Mouse (Mus musculus) stomach, embryonic 14.5 days (tissue): ENCODE data around the gene Egfl8. TPM values are rescaled to one million over a fixed set of nuclear protein-coding genes. Genes with fewer than 3 reads are reported as not detected.

ENCODE experiments used
- ATAC-seq: fragments of 200-750 bp; cut with Nextera tagmentation; 2 replicates; pipeline ENCODE4 v1.8.0; 2017; ENCODE audit warnings: low read depth, moderate TSS enrichment; ENCODE audit not compliant: insufficient number of reproducible peaks, insufficient read depth, low FRiP score
- H3K27ac ChIP-seq: fragments of 300-500 bp; sonication (generic); 2 replicates; pipeline ENCODE4 v1.5.1; 2014; ENCODE audit warnings: mild to moderate bottlenecking, low read length, moderate library complexity, mixed read lengths
- H3K27me3 ChIP-seq: fragments of 300-500 bp; sonication (generic); 2 replicates; pipeline ENCODE4 v1.6.1; 2014; ENCODE audit warnings: low read length, control low read depth, mixed read lengths; ENCODE audit not compliant: control insufficient read depth, insufficient read depth
- H3K36me3 ChIP-seq: fragments of 300-500 bp; sonication (generic); 2 replicates; pipeline ENCODE4 v1.6.1; 2014; ENCODE audit warnings: mild to moderate bottlenecking, control low read depth, low read length, moderate library complexity, mixed read lengths; ENCODE audit not compliant: control insufficient read depth, insufficient read depth
- H3K4me1 ChIP-seq: fragments of 300-500 bp; sonication (generic); 2 replicates; pipeline ENCODE4 v1.6.1; 2014; ENCODE audit warnings: low read length, control low read depth, mixed read lengths; ENCODE audit not compliant: control insufficient read depth, insufficient read depth
- H3K4me2 ChIP-seq: fragments of 300-500 bp; sonication (generic); replicated peaks from 2 replicates; pipeline ENCODE4 v1.6.1; 2014; ENCODE audit warnings: low read depth, low read length, control low read depth
- H3K4me3 ChIP-seq: fragments of 300-500 bp; sonication (generic); 2 replicates; pipeline ENCODE4 v1.5.1; 2014; ENCODE audit warnings: low read depth, low read length, control low read depth
- H3K9ac ChIP-seq: fragments of 300-500 bp; sonication (generic); replicated peaks from 2 replicates; pipeline ENCODE4 v1.6.1; 2014; ENCODE audit warnings: low read depth, mild to moderate bottlenecking, control low read depth, low read length, moderate library complexity, mixed read lengths
- H3K9me3 ChIP-seq: fragments of 300-500 bp; sonication (generic); 2 replicates; pipeline ENCODE4 v1.6.1; 2016; ENCODE audit warnings: low read depth, low read length, control low read depth; ENCODE audit not compliant: control insufficient read depth
- WGBS: fragments of 180-500 bp; shearing (Covaris S2); extraction: QIAGEN DNeasy Blood & Tissue Kit; methylation state at CpG from one replicate; pipeline ENCODE4 v1.1.7; 2014; 5-methylcytosine and 5-hydroxymethylcytosine counted together
- polyA plus RNA-seq: library from polyadenylated mRNA; unstranded; fragments of >200 nt; fragmentation: Nextera tagmentation; extraction: Ambion mirVana; gene quantifications from 2 replicates; pipeline ENCODE4 v1.2.1, GENCODE M21; 2014

The Egfl8 gene
- polyA plus RNA-seq, 1 experiment from 2014 or later, result 4.2 TPM

DNA sequence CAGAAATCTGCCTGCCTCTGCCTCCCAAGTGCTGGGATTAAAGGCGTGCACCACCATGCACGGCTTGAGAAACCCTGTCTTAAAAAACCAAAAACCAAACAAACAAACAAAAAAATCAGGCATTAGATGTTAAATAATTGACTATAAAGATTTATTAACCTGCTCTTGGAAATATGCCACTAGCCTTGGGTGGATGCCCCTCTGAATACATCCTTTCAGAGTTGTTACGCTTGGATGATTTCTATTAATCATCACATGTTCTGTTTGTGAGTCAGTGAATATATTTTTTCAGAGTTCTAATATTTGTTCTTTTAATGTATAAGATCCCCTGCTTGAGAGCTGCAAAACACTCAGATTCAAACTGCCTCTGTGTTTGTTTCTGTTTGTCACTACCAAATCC lies 9.2 kb upstream of the Egfl8 start:
- Histone ChIP-seq H3K9ac (no peak overlapping the region), H3K9me3 (no peaks in the 10 kb centered on the region), H3K4me1 (peaks cover 24% of the 10 kb centered on the region), H3K36me3 (peaks cover 17% of the 10 kb centered on the region; the same call in 1 of the 2 replicates), H3K27ac (no peak overlapping the region), H3K27me3 (peaks cover 4% of the 10 kb centered on the region; the same call in 1 of the 2 replicates), H3K4me3 (no peak overlapping the region), H3K4me2 (no peak overlapping the region)
- ATAC-seq, result no peak
- 95% methylated on average over 3 of the region's 3 CpGs for WGBS

DNA sequence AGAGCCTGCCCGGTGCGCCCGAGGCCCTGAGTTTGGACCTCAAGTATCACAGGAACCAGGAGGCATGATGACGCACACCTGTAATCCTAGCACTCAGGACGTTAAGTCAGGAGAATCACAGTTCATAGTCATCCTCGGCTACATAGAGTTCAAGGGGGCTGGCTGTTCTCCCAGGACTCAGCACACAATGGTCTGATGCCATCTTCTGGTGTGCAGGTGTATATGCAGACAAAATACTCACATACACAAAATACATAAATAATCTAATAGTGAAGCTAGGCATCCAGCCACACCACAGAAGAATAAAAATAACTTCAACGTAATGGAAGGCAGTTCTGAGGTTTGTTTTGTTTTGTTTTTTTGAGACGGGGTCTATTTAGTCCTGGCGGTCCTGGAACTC lies 7.4 kb upstream of the Egfl8 start:
- Histone ChIP-seq H3K4me2 (no peak overlapping the region), H3K4me1 (peaks cover 7% of the 10 kb centered on the region; the same call in 1 of the 2 replicates), H3K27ac (no peak overlapping the region), H3K4me3 (no peak overlapping the region), H3K9ac (no peak overlapping the region), H3K9me3 (no peaks in the 10 kb centered on the region), H3K27me3 (no peaks in the 10 kb centered on the region), H3K36me3 (peaks cover 21% of the 10 kb centered on the region; the same call in 1 of the 2 replicates)
- ATAC-seq, result no peak
- WGBS, result 86% methylated on average over 9 of the region's 9 CpGs

DNA sequence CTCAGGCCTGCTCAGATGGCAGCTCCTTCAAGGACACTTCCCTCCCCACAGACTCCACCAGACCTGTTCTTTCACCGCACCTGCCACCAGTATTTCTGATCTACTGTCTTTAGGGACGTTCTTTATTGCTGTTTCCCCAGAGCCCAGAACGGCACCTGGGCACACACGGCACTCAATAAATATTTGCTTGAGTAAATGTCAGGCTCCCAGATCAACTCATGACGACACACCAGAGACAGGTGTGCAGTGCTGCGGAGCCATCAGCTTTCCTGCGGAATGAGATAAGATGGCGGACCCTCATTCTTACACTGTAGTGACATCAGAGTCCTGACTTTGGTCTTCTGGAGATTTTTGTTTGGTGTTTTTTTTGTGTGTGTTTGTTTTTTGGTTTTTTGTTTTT lies 5.2 kb upstream of the Egfl8 start:
- 70% methylated on average over 8 of the region's 8 CpGs for WGBS
- Histone ChIP-seq H3K4me3 (no peak overlapping the region), H3K27me3 (no peaks in the 10 kb centered on the region), H3K9me3 (no peaks in the 10 kb centered on the region), H3K4me2 (no peak overlapping the region), H3K9ac (no peak overlapping the region), H3K36me3 (peaks cover 35% of the 10 kb centered on the region), H3K4me1 (peaks cover under 1% of the 10 kb centered on the region; the same call in 1 of the 2 replicates), H3K27ac (no peak overlapping the region)
- no peak for ATAC-seq

DNA sequence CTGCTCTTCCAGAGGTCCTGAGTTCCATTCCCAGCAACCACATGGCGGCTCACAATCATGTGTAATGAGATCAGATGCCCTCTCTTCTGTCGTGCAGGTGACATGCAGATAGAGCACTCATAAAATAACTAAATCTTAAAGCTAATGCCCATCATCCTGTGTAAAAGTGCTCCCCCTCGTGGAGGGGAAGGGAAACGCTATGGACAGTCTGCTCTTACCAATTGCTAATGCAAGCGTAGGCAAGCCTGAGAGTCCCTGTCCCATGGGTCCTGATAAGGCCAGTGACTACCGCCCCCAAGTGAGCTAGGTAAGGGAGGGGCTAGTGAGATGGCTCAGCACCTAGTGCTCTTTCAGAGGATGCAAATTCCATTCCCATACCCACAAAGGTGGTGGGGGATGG lies 3.2 kb upstream of the Egfl8 start:
- H3K9ac ChIP-seq, result no peak overlapping the region
- no peak overlapping the region for H3K4me3 ChIP-seq
- H3K27ac ChIP-seq, result no peak overlapping the region
- WGBS, result 21% methylated on average over 6 of the region's 6 CpGs
- H3K27me3 ChIP-seq, result no peaks in the 10 kb centered on the region
- no peak for ATAC-seq
- no peaks in the 10 kb centered on the region for H3K9me3 ChIP-seq
- H3K36me3 ChIP-seq, result peaks cover 41% of the 10 kb centered on the region
- no peaks in the 10 kb centered on the region for H3K4me1 ChIP-seq
- H3K4me2 ChIP-seq, result no peak overlapping the region

DNA sequence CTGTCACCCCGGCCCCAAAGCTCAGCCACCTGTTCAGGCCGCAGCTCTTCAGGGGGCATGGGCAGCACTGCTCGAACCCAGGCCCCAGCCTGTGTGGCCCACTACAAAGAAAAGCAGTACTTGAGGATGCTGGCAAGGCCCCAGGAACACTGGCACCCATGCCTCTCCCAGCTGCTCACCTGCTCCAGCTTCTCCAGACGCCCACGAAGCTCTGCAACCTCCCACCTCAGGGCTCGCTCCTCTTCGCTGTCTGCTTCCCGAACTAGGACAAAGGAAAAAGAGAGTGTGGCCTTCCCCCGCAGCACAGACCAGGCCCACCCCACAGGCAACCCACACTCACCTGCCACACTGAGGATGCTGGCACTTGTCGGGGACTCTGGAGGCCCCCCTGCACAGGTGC lies 1.9 kb downstream of the Egfl8 start:
- H3K27ac ChIP-seq, result no peak overlapping the region
- H3K4me2 ChIP-seq, result no peak overlapping the region
- no peaks in the 10 kb centered on the region for H3K27me3 ChIP-seq
- 88% methylated on average over 10 of the region's 10 CpGs for WGBS
- no peaks in the 10 kb centered on the region for H3K4me1 ChIP-seq
- no peak overlapping the region for H3K4me3 ChIP-seq
- peaks cover 54% of the 10 kb centered on the region for H3K36me3 ChIP-seq
- no peak for ATAC-seq
- no peaks in the 10 kb centered on the region for H3K9me3 ChIP-seq
- no peak overlapping the region for H3K9ac ChIP-seq

DNA sequence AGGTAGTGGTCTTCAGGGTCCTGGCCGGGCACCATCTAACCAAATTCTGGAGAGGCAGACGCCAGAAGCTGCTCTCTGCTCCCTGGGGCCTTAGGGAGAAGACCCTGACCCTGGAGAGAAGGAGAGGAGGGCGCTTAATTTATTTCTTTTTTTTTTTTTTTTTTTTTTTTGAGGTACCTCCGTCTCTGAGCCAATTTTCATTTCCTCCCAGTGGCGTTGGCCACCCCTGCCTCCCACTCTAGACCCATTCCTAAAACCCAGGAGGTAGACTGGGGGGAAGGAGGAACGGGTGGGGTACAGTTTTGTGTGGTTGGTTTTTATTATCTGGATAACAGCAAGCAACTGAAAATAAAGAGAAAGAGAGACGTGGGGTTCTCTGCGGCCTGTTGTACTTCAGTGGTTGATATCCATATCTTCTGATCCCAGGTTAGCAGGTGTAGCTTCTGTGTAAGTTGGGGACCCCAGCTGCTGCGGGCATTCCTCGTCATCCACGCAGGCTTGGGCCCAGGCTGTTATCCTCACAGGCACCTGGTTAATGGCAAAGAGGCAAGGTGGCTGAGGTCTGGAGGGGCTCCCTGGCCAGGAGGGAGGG lies 2.6 kb downstream of the Egfl8 start:
- WGBS, result 78% methylated on average over 11 of the region's 11 CpGs
- no peak overlapping the region for H3K9ac ChIP-seq
- H3K36me3 ChIP-seq, result peaks cover 54% of the 10 kb centered on the region
- H3K4me3 ChIP-seq, result no peak overlapping the region
- H3K4me1 ChIP-seq, result no peaks in the 10 kb centered on the region
- no peaks in the 10 kb centered on the region for H3K9me3 ChIP-seq
- H3K27me3 ChIP-seq, result no peaks in the 10 kb centered on the region
- no peak overlapping the region for H3K4me2 ChIP-seq
- ATAC-seq, result no peak
- H3K27ac ChIP-seq, result no peak overlapping the region

DNA sequence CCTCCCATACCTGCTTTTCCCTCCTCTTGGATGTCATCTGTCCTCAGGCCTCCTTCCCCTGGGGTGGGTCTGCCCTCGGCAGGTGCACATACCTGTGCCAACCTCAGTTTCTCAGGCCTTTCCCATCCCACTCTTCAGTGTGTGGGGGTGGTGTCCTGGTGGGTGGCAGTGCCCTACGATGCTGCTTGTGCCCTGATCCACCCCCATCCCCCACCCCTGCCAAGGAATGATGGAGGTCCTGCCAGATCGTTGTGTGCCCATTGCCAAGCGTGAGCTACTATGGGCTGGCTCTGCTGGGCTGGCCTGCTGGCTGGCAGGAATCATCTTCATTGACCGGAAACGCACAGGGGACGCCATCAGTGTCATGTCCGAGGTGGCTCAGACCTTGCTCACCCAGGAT lies 4.7 kb downstream of the Egfl8 start:
- 92% methylated on average over 8 of the region's 8 CpGs for WGBS
- ATAC-seq, result no peak
- no peak overlapping the region for H3K9ac ChIP-seq
- no peaks in the 10 kb centered on the region for H3K9me3 ChIP-seq
- no peak overlapping the region for H3K4me3 ChIP-seq
- no peak overlapping the region for H3K27ac ChIP-seq
- H3K4me1 ChIP-seq, result peaks cover 11% of the 10 kb centered on the region; the same call in 1 of the 2 replicates
- H3K27me3 ChIP-seq, result no peaks in the 10 kb centered on the region
- peaks cover 40% of the 10 kb centered on the region for H3K36me3 ChIP-seq
- H3K4me2 ChIP-seq, result no peak overlapping the region

DNA sequence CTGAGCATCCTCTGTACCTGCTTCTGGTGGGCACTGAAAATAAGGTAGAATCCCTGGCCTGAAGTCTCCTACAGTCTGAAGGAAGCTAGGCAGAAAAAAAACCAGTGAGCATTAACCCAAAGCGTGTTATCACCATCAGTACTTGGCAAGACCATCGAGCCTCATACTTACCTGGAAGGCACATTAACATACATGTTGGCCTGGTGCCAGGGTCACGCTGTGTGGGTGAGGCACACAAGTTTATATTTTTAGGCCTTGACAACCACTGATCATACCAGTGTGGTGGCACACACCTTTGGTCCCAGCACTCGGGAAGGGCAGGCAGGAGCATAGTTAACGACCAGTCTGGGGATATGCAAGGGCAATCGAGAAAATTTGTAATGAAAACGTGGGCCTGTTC lies 7.8 kb downstream of the Egfl8 start:
- H3K9me3 ChIP-seq, result no peaks in the 10 kb centered on the region
- H3K4me1 ChIP-seq, result peaks cover 19% of the 10 kb centered on the region
- H3K4me2 ChIP-seq, result no peak overlapping the region
- no peak for ATAC-seq
- 78% methylated on average over 7 of the region's 7 CpGs for WGBS
- H3K27ac ChIP-seq, result no peak overlapping the region
- H3K4me3 ChIP-seq, result no peak overlapping the region
- H3K27me3 ChIP-seq, result no peaks in the 10 kb centered on the region
- no peak overlapping the region for H3K9ac ChIP-seq
- H3K36me3 ChIP-seq, result peaks cover 26% of the 10 kb centered on the region
